Mouse (Mus musculus) midbrain, embryonic 12.5 days (tissue): ENCODE data around the gene Man1b1. TPM values are rescaled to one million over a fixed set of nuclear protein-coding genes. Genes with fewer than 3 reads are reported as not detected.
A peak's percentile ranks its signal among the peaks of the same experiment; 100 is the strongest.

ENCODE experiments used
- ATAC-seq: fragments of 200-750 bp; cut with Nextera tagmentation; 2 replicates; pipeline ENCODE4 v1.8.0; 2017; ENCODE audit warnings: low read depth, moderate TSS enrichment, moderate library complexity; ENCODE audit not compliant: low FRiP score
- H3K27ac ChIP-seq: fragments of 300-500 bp; sonication (generic); replicated peaks from 2 replicates; pipeline ENCODE4 v1.5.1; 2016; ENCODE audit warnings: mild to moderate bottlenecking
- H3K27me3 ChIP-seq: fragments of 300-500 bp; sonication (generic); 2 replicates; pipeline ENCODE4 v1.6.1; 2016; ENCODE audit warnings: mild to moderate bottlenecking
- H3K36me3 ChIP-seq: fragments of 300-500 bp; sonication (generic); 2 replicates; pipeline ENCODE4 v1.6.1; 2016
- H3K4me1 ChIP-seq: fragments of 300-500 bp; sonication (generic); 2 replicates; pipeline ENCODE4 v1.6.1; 2016
- H3K4me2 ChIP-seq: fragments of 300-500 bp; sonication (generic); replicated peaks from 2 replicates; pipeline ENCODE4 v1.6.1; 2016; ENCODE audit warnings: mild to moderate bottlenecking, moderate library complexity
- H3K4me3 ChIP-seq: fragments of 300-500 bp; sonication (generic); 2 replicates; pipeline ENCODE4 v1.5.1; 2016; ENCODE audit warnings: mild to moderate bottlenecking
- H3K9ac ChIP-seq: fragments of 300-500 bp; sonication (generic); replicated peaks from 2 replicates; pipeline ENCODE4 v1.6.1; 2016; ENCODE audit warnings: mild to moderate bottlenecking, moderate library complexity
- H3K9me3 ChIP-seq: fragments of 300-500 bp; sonication (generic); 2 replicates; pipeline ENCODE4 v1.6.1; 2016; ENCODE audit warnings: mild to moderate bottlenecking
- WGBS: fragments of 180-500 bp; shearing (Covaris S2); methylation state at CpG from one replicate; pipeline ENCODE4 v1.1.7; 2016; 5-methylcytosine and 5-hydroxymethylcytosine counted together
- polyA plus RNA-seq: library from polyadenylated mRNA; unstranded; fragments of >200 nt; fragmentation: Nextera tagmentation; extraction: Ambion mirVana; gene quantifications from 2 replicates; pipeline ENCODE4 v1.2.1, GENCODE M21; 2016

Gene Man1b1
- polyA plus RNA-seq, 1 experiment from 2014 or later: 72.2 TPM

GRCm38 (mm10) chr2:25354211-25354610, 22.1 kb downstream of the Man1b1 start:
- no peaks in the 10 kb centered on the region for H3K9me3 ChIP-seq
- H3K27me3 ChIP-seq: no peaks in the 10 kb centered on the region
- H3K36me3 ChIP-seq: peaks cover 47% of the 10 kb centered on the region
- H3K4me2 ChIP-seq: no peak overlapping the region
- H3K4me1 ChIP-seq: peaks cover 21% of the 10 kb centered on the region
- H3K4me3 ChIP-seq: no peak overlapping the region
- no peak overlapping the region for H3K9ac ChIP-seq
- no peak overlapping the region for H3K27ac ChIP-seq
- WGBS: 92% methylated on average over 6 of the region's 6 CpGs
- no peak for ATAC-seq

DNA sequence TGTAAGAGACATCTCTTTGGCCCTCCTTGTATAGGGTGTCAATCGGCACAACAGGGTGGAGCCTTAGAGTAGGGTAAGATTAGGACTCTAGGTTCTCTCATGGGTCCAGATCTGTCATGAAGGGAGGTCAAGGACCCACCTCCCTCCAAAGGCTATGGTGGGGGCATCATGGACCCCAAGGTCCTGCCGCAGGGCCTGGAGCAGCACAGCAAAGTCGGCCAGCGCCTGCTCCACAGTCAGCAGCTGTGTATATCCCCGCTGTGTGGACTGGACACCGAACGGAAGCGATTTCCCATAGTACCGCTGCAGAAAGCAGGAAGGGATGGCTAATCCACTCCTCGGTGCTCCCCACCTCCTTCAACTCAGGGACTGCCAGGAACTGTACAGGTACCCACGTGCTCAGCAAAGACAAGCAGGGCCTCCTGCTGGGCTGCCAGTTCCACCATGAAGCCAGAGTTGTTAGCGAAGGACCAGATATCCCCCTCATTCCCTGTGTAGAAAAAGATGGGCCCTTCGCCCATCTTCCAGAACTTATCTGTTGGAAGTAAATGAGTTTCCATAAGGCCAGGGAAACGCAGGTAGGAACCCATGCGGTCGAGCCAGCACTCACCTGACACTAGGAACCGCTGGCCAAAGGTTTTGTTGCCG, 23.4 kb downstream of the Man1b1 start:
- Histone ChIP-seq H3K4me1 (peaks cover 21% of the 10 kb centered on the region), H3K36me3 (peaks cover 33% of the 10 kb centered on the region), H3K9ac (peak overlapping the region; percentile 49), H3K27me3 (no peaks in the 10 kb centered on the region), H3K9me3 (no peaks in the 10 kb centered on the region), H3K4me3 (peak overlapping the region; percentile 55), H3K27ac (no peak overlapping the region), H3K4me2 (peak overlapping the region; percentile 81)
- 41% methylated on average over 18 of the region's 18 CpGs for WGBS
- ATAC-seq: 0 out of 2 replicates have a peak, but pooled peaks have one; percentile 35

DNA sequence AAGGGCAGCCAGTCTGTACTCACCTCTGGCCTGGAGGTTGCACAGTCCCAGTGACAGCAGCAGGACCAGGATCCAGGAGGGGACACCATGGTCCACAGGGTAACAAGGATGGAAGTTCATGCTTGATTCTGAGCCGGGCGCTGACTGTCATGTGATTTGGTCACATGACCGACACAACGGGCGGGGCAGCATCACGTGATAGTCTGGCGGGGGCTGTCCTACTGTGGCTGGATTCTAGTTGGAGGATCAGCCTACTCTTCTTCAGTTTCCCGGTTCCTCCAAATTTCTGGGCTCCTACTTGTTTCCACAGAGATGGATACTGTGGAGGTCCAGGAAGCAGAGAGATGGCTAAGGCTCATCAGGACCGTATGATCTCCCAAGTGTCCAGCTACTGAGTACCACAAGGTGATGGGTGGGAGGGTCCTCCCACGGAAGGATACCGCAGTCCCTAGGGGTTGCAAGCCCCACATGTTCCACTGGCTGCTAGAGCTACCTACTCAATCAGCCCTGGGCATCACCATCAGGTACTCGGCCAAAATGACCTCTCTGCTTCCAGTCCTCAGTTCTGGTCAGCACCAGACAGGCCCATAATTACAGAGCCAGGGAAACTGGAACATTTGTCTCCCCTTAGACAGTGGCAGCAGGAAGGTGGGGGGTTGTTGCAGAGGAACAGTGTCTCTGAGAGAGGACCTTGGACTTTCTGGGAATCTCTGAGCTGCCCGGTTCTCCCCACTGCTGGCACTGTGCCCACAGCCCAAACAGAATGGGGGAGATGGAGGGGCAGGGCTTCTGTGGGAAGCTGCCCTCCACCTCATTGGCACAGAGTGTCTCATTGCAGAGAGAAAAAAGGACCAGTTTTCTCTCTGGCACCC, 24.3 kb downstream of the Man1b1 start, which contains the start of gene Dpp7:
Dpp7 (minus strand) TSS at position 152 of the 872 bp plus-strand sequence.
- Histone ChIP-seq H3K4me3 (peak within 1 kb of the TSS; percentile 55), H3K9ac (peak within 1 kb of the TSS; percentile 49), H3K36me3 (peaks cover 24% of the 10 kb centered on the region), H3K4me1 (peaks cover 21% of the 10 kb centered on the region), H3K9me3 (no peaks in the 10 kb centered on the region), H3K4me2 (peak within 1 kb of the TSS; percentile 81), H3K27me3 (no peaks in the 10 kb centered on the region), H3K27ac (no peak within 1 kb of the TSS)
- ATAC-seq: peak; percentile 87
- WGBS: 7% methylated on average over 13 of the region's 13 CpGs

DNA sequence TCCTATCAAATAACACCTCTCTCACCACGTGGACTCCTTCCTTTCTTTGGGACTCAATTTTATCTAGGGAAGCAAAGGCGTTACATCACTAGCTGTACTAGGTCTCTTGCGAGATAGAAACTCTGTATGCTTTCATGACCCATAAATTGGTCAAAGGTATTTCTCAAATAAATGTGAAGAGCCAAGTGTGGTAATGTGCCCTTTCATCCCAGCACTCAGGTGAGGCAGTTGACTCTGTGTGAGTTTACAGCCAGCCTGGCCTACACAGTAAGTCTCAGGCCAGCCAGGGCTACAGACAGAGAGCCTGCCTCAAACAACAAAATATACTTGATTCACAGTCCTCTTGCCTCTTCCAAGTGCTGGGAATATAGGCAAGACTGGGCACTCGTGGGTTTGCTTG, 27.7 kb downstream of the Man1b1 start:
- no peak overlapping the region for H3K27ac ChIP-seq
- H3K4me2 ChIP-seq: no peak overlapping the region
- H3K4me1 ChIP-seq: peaks cover 22% of the 10 kb centered on the region
- no peaks in the 10 kb centered on the region for H3K9me3 ChIP-seq
- no peak for ATAC-seq
- peaks cover 26% of the 10 kb centered on the region for H3K27me3 ChIP-seq
- WGBS: 84% methylated on average over 4 of the region's 4 CpGs
- no peak overlapping the region for H3K4me3 ChIP-seq
- H3K9ac ChIP-seq: no peak overlapping the region
- H3K36me3 ChIP-seq: no peaks in the 10 kb centered on the region

DNA sequence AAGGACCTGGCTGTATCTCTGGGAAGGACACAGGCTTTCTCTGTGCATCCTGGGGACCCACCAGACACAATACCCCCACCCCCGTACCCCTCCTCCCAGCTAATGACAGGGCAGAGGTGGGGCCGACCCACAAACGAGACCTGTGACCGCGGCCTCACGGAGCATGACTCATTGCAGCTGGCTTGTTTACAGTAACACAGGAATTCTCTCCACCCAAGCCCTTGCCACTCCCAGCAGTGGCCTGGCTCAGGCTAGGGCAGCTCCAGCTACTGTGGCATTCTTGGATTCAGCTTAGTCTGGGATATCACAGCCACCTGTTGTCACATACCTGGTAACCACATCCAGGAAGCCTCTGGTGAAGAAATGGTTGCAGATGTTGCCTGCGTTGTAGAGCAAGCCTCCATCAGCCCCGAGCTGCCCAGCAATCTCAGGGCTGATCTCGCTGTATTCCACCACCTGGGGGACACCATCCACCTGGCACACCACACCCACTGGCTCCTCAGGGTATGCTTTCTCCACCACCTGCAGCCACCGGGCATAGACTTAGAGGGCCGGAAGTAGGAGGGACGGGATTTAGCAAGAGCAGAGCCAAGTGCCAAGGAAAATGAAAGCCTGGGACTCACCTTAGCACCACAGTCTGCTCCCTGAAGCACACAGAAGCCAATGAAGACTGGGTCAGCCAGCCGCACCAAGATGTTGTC, 31.5 kb downstream of the Man1b1 start:
- no peak overlapping the region for H3K27ac ChIP-seq
- peaks cover 55% of the 10 kb centered on the region for H3K27me3 ChIP-seq
- H3K4me3 ChIP-seq: no peak overlapping the region
- H3K4me2 ChIP-seq: no peak overlapping the region
- no peaks in the 10 kb centered on the region for H3K36me3 ChIP-seq
- peaks cover 10% of the 10 kb centered on the region for H3K4me1 ChIP-seq
- no peak for ATAC-seq
- 73% methylated on average over 13 of the region's 13 CpGs for WGBS
- H3K9ac ChIP-seq: no peak overlapping the region
- no peaks in the 10 kb centered on the region for H3K9me3 ChIP-seq

DNA sequence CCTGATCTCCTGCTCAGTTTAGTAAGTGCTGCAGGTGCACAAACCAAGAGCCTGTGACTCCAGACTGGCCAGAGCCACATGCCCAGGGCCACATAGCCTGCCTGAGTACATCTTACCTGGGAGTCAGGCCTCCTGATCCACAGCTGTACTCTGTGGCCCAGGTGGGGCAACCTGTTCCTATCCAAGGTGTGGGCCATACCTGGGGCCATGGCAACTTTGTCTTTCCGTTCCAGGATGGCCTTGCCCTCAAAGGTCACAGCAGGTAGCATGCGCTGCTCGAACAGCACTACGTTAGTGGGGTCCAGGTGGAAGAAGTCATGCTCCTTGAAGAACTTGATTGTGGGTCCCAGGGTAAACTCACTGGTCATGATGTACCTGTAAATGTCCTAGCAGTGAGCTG, 32.2 kb downstream of the Man1b1 start:
- no peaks in the 10 kb centered on the region for H3K9me3 ChIP-seq
- H3K4me1 ChIP-seq: peaks cover 10% of the 10 kb centered on the region
- H3K4me2 ChIP-seq: no peak overlapping the region
- no peak overlapping the region for H3K4me3 ChIP-seq
- 88% methylated on average over 4 of the region's 4 CpGs for WGBS
- no peak for ATAC-seq
- no peak overlapping the region for H3K27ac ChIP-seq
- peaks cover 55% of the 10 kb centered on the region for H3K27me3 ChIP-seq
- H3K36me3 ChIP-seq: no peaks in the 10 kb centered on the region
- H3K9ac ChIP-seq: no peak overlapping the region

DNA sequence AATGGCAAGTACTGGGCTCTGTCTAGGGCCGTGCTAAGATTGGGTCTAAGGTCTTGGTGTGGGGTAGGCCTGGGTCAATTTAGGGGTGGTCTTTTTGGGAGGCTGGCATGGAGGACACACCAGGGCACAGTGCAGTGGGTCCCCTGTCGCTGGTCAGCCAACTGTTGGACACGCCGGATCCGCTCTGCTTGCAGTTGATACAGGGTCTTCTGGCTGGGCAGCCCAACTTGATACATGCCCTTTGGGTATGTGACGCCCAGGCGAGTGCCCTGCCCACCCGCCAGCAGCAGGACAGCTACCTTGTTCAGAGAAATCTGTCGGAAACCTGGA, 32.6 kb downstream of the Man1b1 start:
- H3K27ac ChIP-seq: no peak overlapping the region
- peaks cover 10% of the 10 kb centered on the region for H3K4me1 ChIP-seq
- H3K9me3 ChIP-seq: no peaks in the 10 kb centered on the region
- H3K4me3 ChIP-seq: peak overlapping the region; percentile 51
- H3K36me3 ChIP-seq: no peaks in the 10 kb centered on the region
- WGBS: 29% methylated on average over 9 of the region's 9 CpGs
- peak overlapping the region; percentile 94 for H3K4me2 ChIP-seq
- H3K27me3 ChIP-seq: peaks cover 55% of the 10 kb centered on the region
- peak overlapping the region; percentile 48 for H3K9ac ChIP-seq
- no peak for ATAC-seq

DNA sequence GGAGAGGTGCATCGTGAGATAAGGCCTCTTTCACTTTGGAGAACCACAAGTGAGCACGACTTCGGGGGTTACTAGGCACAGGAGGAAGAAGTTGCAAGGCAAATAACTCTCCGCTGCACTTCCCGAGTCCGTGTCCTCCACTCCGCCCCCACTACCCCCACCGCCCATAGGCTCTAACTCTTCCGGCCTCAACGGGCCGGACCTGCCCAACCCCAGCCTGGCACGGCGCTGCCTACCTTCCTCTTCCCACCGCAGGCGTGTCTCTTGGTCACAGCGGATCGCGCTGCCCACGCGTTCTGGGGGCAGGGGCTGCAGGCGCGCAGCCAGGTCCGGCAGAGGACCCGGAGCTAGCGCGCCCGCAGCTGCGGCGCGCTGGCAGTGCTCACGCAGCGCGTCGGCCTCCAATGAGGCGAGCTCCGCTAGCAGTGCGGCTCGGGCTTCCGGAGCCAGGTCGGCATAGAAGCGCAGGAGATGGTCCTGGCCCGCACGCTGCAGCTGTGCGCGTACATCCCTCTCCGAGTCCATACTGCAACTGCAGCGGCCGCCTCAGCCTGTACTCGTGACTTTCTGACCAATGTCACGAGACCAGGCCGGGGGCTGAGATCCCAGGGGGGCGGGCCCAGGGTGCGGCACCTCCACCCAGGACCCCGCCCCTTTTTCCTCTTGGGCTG, 33.1 kb downstream of the Man1b1 start, which contains the start of gene Uap1l1:
Uap1l1 (minus strand) TSS at position 592 of the 671 bp plus-strand sequence.
- H3K9me3 ChIP-seq: no peaks in the 10 kb centered on the region
- WGBS: under 1% methylated on average over 53 of the region's 54 CpGs
- peak within 1 kb of the TSS; percentile 48 for H3K9ac ChIP-seq
- peak; percentile 66 for ATAC-seq
- H3K4me1 ChIP-seq: peaks cover 10% of the 10 kb centered on the region
- peak within 1 kb of the TSS; percentile 94 for H3K4me2 ChIP-seq
- no peaks in the 10 kb centered on the region for H3K36me3 ChIP-seq
- H3K27me3 ChIP-seq: peaks cover 59% of the 10 kb centered on the region
- no peak within 1 kb of the TSS for H3K27ac ChIP-seq
- peak within 1 kb of the TSS; percentile 51 for H3K4me3 ChIP-seq

- peaks cover 38% of the 10 kb centered on the region for H3K4me1 ChIP-seq
- no peaks in the 10 kb centered on the region for H3K9me3 ChIP-seq
- 88% methylated on average over 3 of the region's 3 CpGs for WGBS
- H3K27ac ChIP-seq: no peak overlapping the region
- H3K27me3 ChIP-seq: peaks cover 32% of the 10 kb centered on the region
- no peak overlapping the region for H3K4me3 ChIP-seq
- H3K9ac ChIP-seq: no peak overlapping the region
- H3K4me2 ChIP-seq: no peak overlapping the region
- H3K36me3 ChIP-seq: 0 out of 2 replicates have a peak, but pooled peaks cover 5% of the 10 kb centered on the region
- ATAC-seq: no peak
Measured at GRCm38 (mm10) chr2:25369996-25370395, 37.9 kb downstream of the Man1b1 start.

GRCm38 (mm10) chr2:25371764-25372643, 39.9 kb downstream of the Man1b1 start, which contains the start of gene Sapcd2:
Gene Sapcd2, plus strand, starts transcription at chr2:25372321.
- Histone ChIP-seq H3K4me3 (peak within 1 kb of the TSS; percentile 77), H3K27ac (peak within 1 kb of the TSS; percentile 90), H3K4me2 (peak within 1 kb of the TSS; percentile 96), H3K27me3 (peaks cover 14% of the 10 kb centered on the region; the same call in 1 of the 2 replicates), H3K36me3 (peaks cover 18% of the 10 kb centered on the region), H3K4me1 (peaks cover 32% of the 10 kb centered on the region), H3K9me3 (no peaks in the 10 kb centered on the region), H3K9ac (peak within 1 kb of the TSS; percentile 78)
- WGBS: under 1% methylated on average over 65 of the region's 65 CpGs
- peak; percentile 95 for ATAC-seq
